Mouse (Mus musculus): ENCODE data around the gene Pik3c2a.
"Not testable (repeated sequence)": the region's sequence is repeated elsewhere in the genome, so short reads cannot be mapped to it uniquely, and the experiment has no call there.

GRCm38 (mm10) chr7:116387389-116387788 lies 55.9 kb downstream of the Pik3c2a start:
- TF ChIP-seq CTCF, EP300 (IDR thresholded peaks at IDR 0.05; ENCODE audit: low read depth): not testable (repeated sequence)
